Mouse (Mus musculus) mouse trophoblast stem cell (cell line): ENCODE measurements around the gene Nol3.

ENCODE experiments used
- in situ Hi-C, 2 experiments: fragments of 300-500 bp; cut with MseI, MboI; formaldehyde crosslinking; loops; 2 replicates in 1 of 2; 3 replicates in 1 of 2; pipeline ENCODE4 v1.15.1; 2025

Gene Nol3

DNA sequence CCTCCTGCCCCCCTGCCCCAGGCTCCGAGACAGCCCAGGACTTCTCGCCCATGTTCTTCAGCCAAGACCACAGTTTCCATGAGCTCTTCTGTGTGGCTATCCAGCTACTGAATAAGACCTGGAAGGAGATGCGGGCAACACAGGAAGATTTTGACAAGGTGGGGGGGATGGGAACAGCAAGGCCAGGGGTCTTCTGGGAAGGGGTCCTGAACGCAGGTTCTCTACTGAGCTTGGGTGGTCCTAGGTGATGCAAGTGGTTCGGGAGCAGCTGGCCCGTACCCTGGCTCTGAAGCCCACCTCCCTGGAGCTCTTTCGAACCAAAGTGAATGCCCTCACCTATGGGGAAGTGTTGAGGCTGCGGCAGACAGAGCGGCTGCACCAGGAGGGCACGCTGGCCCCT, 32.5 kb downstream of the Nol3 start:
- in situ Hi-C loops: no loop called here

GRCm38 (mm10) chr8:105309142-105309847, 33.4 kb downstream of the Nol3 start:
- in situ Hi-C loops: no loop called here

DNA sequence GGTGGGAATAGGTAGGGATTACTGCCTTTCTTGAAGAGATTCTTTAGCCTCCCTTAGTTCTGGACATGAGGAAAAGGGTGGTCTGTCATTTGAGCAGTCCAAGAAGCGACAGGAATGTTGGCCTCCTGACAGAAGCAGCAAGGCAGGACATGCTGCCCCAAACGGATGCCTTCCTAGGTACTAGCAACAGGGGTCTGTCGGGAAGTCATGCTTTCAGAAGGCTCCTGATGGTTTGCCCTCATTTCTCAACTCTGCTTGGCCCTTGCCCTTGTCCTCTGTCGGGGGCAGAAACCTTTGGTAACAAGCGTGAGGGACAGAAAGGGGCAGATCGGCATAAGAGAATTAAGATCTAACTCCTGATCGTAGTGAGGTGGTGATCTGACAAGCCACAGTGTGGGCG, 34.2 kb downstream of the Nol3 start:
- in situ Hi-C loops: no loop called here

GRCm38 (mm10) chr8:105311718-105312117, 35.8 kb downstream of the Nol3 start:
- in situ Hi-C loops: no loop called here

DNA sequence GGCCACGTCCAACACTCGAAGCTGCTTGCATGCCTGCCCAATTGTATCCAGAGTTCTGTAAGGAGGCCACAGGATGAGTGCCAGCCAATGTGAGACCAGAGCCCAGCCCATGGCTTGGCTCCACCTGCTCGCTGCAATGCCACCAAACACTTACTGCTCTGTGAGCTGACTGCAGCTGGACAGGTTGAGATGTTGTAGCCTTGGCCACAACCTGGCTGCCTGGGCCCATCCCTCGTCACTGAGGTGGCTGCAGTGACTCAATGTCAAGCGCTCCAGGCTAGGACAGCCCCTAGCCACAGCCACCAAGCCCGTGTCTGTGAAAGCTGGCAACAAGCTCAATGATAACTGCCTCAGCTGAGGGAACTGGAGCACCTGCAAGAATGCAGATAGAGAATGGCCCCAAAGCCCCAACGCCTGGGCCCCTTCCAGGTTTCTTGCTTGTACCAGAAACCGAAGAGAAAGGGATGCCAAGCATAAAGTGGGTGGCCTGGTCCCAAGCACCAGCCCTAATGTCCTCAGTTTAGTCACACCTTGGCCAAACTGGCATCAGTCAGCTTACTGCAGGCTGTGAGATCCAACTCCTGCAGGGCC, 37.0 kb downstream of the Nol3 start:
- in situ Hi-C loops: no loop called here

DNA sequence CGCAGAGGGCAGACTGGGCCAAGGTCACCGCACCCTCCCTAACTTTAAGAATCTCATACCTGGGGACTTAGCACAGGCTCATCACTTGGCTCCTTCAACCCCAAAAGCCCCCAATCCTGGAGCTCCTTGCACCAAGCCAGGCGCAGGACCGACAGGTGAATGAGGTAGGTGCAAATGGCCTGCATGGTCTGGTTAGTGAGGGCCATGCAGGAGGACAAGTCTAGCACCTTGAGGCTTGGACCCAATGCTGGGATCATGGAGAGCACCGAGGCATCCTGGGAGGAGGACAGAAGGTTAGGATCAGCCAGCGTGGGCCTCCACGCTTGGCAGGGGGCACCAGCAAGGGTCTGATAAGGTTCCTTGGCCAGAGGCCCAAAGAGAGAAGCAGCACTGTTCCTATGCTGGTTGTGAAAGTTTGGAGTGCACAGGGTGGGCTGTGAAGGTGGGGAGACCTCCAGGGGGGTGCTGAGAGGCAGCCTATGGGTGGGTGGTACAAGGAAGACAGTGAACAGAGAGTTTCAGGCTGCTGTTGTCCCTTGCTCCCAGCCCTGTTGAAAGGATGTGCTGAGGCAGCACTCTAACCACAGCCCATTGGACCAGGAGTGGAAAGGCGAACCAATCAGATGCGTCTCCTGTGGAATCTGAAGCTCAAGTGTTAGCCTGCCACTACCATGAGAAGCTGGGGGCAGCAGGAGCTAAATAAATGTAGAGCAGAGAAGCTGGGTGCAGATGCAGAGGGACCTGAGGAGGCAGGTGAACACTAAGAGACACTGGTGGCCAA, 37.9 kb downstream of the Nol3 start:
- in situ Hi-C loops: no loop called here

DNA sequence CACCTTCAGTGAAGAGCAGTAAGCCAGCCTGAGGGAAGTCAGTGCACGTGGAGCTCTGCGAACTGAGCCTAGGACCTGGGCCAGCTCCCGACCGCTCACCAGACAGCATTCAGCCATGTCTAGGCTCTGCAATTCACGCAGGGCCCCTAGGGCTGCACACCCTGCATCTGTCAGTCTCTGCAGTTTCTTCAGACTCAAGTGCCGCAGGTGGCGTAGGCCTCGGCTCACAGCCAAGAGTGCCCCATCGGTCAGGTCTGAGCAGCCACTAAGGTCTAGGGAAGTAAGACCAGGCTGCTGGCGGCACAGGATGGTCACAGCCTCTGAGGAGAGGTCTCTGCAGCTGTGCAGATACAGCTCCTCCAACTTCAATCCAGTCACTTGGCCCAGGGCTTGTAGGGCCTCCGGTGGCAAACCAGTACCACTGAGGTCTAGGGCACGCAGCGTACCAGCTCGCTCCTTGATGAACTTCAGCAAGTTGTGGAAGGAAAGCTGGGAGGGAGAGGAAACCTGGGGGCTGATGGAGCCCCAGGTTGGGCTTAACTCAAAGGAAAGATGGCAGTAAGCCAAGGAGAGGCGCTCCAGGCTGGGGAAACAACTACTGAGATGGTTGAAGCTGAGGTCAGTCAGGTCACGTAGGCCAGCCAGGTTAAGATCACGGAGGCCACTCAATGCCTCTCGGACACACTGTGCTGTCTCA, 39.3 kb downstream of the Nol3 start:
- in situ Hi-C loops: no loop called here

GRCm38 (mm10) chr8:105317941-105318340, 42.0 kb downstream of the Nol3 start:
- in situ Hi-C loops: no loop called here

DNA sequence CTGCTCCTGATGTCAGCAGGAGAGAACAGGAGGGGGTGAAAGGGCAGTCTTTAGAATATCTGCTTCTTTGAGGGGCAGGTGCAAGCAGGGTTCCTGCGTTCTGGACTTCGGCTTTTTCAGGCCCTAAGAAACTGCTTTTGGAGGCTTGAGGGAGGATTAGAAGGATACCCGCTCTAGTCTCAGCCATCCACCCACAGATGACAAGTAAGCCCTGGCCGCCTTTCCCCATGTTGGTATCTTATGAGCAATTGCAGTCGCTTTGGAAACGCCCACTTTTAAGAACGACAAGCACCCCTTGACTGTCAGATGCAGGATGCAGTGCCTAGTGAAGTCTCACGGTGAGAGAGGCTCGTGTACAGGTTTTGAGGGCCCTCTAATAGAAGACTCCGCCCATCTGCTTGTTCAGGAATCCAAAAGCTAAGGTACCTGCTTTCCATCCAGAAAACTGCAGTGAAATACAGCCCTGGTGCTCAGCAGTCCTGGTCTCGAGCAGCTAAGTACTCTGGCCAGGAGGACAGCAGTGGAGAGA, 42.8 kb downstream of the Nol3 start:
- in situ Hi-C loops: no loop called here

DNA sequence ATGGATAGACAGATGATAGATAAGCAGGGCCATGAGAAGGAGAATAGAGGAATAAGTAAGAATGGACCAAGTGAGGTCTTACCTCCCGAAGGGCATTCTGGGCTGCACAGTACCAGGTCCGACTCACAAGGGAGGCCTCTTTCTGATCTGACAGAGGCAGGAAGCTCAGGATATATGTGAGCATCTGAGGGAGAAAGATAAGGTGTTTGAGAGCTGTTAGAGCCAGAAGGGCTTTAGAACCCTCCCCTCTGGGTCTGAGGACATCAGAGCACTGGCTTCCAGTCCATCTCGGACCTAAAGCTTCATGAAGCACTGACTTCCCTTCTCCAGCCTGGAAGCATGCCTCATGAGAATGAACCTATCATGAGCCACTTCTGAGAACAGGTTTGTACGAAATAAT, 47.2 kb downstream of the Nol3 start:
- in situ Hi-C loops: no loop called here

GRCm38 (mm10) chr8:105325641-105326093, 49.7 kb downstream of the Nol3 start:
- in situ Hi-C loops: no loop called here

- in situ Hi-C loops: no loop called here
Measured at GRCm38 (mm10) chr8:105326141-105326672, 50.3 kb downstream of the Nol3 start, which contains the start of the genes Lrrc29 and Tmem208. TSS of gene Lrrc29 (minus strand) at chr8:105326278. TSS of gene Tmem208 (plus strand) at chr8:105326354.

DNA sequence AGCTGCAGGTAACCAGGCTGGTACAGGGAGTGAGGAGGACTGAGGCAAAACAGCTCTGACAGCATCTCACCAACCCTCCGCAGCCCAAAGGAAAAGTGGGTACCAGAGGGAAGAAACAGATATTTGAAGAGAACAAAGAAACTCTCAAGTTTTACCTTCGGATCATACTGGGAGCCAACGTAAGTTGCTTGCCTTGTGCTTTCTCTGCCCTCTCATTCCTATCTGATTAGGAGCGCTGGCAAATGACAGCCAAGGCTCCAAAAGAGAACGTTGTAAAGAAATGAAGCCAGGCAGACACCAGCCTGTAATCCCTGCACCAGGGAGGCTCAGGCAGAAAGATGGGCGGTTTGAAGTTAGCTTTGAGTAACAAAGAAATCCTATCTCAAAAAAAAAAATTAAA, 51.0 kb downstream of the Nol3 start:
- in situ Hi-C loops: no loop called here

DNA sequence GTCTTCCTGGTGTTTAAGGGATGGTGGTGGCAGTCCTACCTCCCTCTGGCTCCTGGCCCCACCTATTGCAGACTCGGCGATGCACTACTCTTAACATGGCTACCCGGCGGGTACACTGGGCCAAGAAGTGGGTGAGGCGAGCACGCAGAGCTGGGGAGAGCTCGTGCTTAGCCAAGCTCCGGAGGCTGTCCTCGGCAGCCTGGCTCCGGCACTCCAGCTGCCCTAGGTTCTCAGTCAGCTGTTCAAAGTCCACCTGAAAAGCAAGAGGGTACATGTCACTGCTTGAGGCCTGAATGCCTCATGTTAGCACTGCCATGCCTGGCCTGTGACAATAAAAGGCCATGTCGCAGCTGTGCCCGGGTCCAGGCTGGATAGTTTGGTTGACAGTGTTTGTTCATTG, 54.4 kb downstream of the Nol3 start:
- in situ Hi-C loops: no loop called here

DNA sequence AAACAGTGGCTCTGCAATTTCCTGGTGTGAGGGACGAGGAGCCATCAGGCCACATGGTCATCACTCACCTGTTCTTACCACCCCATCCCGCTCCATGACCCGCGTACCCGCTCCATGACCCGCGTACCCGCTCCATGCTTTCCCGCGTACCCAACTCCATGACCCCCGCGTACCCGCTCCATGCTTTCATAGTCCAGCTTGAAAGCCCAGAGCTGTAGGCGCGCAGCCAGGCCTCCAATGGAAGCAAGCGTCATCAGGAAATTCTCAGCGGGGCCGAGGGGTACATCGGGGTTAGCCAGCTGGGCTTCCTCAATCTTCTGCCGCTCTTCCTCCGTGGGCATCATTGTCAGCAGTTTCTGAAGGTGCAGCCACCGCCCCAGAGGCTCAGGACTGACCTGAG, 55.5 kb downstream of the Nol3 start:
- in situ Hi-C loops: no loop called here
